Mouse (Mus musculus): ENCODE measurements around the gene Gm15557.
A peak's percentile ranks its signal among the peaks of the same experiment; 100 is the strongest.
"Not testable (repeated sequence)": the region's sequence is repeated elsewhere in the genome, so short reads cannot be mapped to it uniquely, and the experiment has no call there.

Gene Gm15557

GRCm38 (mm10) chr2:155940681-155941080 is at the start of gene Gm15557:
Gene Gm15557, plus strand, starts transcription at chr2:155940728.
- DNase-seq (ENCODE audit: low spot score): no peak

GRCm38 (mm10) chr2:155894307-155895045 is 46.1 kb upstream of the Gm15557 start:
- DNase-seq (ENCODE audit: low spot score): no peak

- peak; percentile 27 for DNase-seq (ENCODE audit: low spot score)
Measured at GRCm38 (mm10) chr2:155895046-155895735, 45.3 kb upstream of the Gm15557 start.

GRCm38 (mm10) chr2:155902989-155903631 is 37.4 kb upstream of the Gm15557 start:
- no peak for DNase-seq (ENCODE audit: low spot score)

GRCm38 (mm10) chr2:155903632-155904008 is 36.9 kb upstream of the Gm15557 start:
- DNase-seq (ENCODE audit: low spot score): no peak

- DNase-seq (ENCODE audit: low spot score): no peak
Measured at GRCm38 (mm10) chr2:155914684-155915083, 25.8 kb upstream of the Gm15557 start.

GRCm38 (mm10) chr2:155923143-155923542 is 17.4 kb upstream of the Gm15557 start:
- DNase-seq (ENCODE audit: low spot score): no peak

GRCm38 (mm10) chr2:155925213-155925612 is 15.3 kb upstream of the Gm15557 start:
- DNase-seq (ENCODE audit: low spot score): not testable (repeated sequence)

GRCm38 (mm10) chr2:155928711-155929345 is 11.7 kb upstream of the Gm15557 start:
- no peak for DNase-seq (ENCODE audit: low spot score)

GRCm38 (mm10) chr2:155929531-155930442 is 10.7 kb upstream of the Gm15557 start, which contains the start of gene Uqcc1:
Gene Uqcc1, minus strand, starts transcription at chr2:155930310.
- DNase-seq (ENCODE audit: low spot score): peak; percentile 93

- DNase-seq (ENCODE audit: low spot score): no peak
Measured at GRCm38 (mm10) chr2:155939897-155940529, 515 bp upstream of the Gm15557 start.

- no peak for DNase-seq (ENCODE audit: low spot score)
Measured at GRCm38 (mm10) chr2:155941697-155942442, 1.3 kb downstream of the Gm15557 start.

GRCm38 (mm10) chr2:155943463-155943862 is 2.9 kb downstream of the Gm15557 start:
- no peak for DNase-seq (ENCODE audit: low spot score)

GRCm38 (mm10) chr2:155944685-155945084 is 4.2 kb downstream of the Gm15557 start:
- DNase-seq (ENCODE audit: low spot score): no peak

GRCm38 (mm10) chr2:155945124-155945523 is 4.6 kb downstream of the Gm15557 start, which contains the start of gene Gdf5:
Gene Gdf5, minus strand, starts transcription at chr2:155945367.
- DNase-seq (ENCODE audit: low spot score): no peak

GRCm38 (mm10) chr2:155945580-155945979 is 5.1 kb downstream of the Gm15557 start:
- no peak for DNase-seq (ENCODE audit: low spot score)

GRCm38 (mm10) chr2:155946069-155946468 is 5.5 kb downstream of the Gm15557 start:
- DNase-seq (ENCODE audit: low spot score): peak; percentile 79

GRCm38 (mm10) chr2:155946499-155946898 is 6.0 kb downstream of the Gm15557 start:
- no peak for DNase-seq (ENCODE audit: low spot score)

GRCm38 (mm10) chr2:155947390-155948002 is 7.0 kb downstream of the Gm15557 start:
- no peak for DNase-seq (ENCODE audit: low spot score)

GRCm38 (mm10) chr2:155949362-155949761 is 8.8 kb downstream of the Gm15557 start:
- no peak for DNase-seq (ENCODE audit: low spot score)
